Mouse (Mus musculus) lung, adult 2 months (tissue): ENCODE measurements around the gene Miga2.

Experiments
- CTCF ChIP-seq: fragments of 200-500 bp; IDR thresholded peaks from 2 replicates; pipeline ENCODE4 v1.5.1; 2011; ENCODE audit warnings: mild to moderate bottlenecking, low read length, control low read depth; ENCODE audit not compliant: insufficient read depth
- POLR2A ChIP-seq: fragments of 200-500 bp; IDR thresholded peaks from 2 replicates; pipeline ENCODE4 v1.6.1; 2011; ENCODE audit warnings: low read depth, mild to moderate bottlenecking, control low read depth, low read length, borderline replicate concordance; ENCODE audit errors: extremely low read depth

GRCm38 (mm10) chr2:30392577-30393369, 28.7 kb downstream of the Miga2 start:
- TF ChIP-seq CTCF (no peak), POLR2A (peak; percentile 38; the same call in 1 of the 2 replicates)
